Mouse (Mus musculus): ENCODE results near the gene Chn1. TPM values are rescaled to one million over a fixed set of nuclear protein-coding genes. Genes with fewer than 3 reads are reported as not detected.

Chn1 gene
- polyA plus RNA-seq, 1 experiment from 2014 or later = 26.9 TPM

DNA sequence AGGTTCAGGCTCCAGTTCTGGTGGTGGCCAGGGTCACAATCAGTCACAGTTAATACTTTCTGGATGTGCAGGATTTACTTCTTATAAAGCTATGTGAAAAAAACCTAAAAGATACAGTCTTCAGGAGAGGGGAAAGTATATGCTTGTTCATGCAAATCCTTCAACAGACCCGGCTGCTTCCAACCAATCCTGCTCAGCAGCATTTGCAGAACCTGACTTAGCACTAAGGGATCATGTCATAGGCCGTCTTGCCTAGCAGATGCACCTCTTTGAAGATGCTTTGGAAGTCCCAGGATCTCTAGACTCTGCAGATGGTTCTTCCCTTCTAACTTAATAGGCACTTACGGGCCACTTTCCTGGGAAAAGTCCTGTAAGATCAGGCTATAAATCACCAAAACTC is 117.2 kb downstream of the Chn1 start:
- ATAC-seq = no peak
- Histone ChIP-seq H3K4me3 (ENCODE audit: low read depth, low read length) (no peak overlapping the region), H3K9me3 (ENCODE audit: low read length) (no peaks in the 10 kb centered on the region), H3K4me2 (replicated peaks; ENCODE audit: low read depth, low read length) (peak overlapping the region; percentile 8; the same call in 1 of the 2 replicates), H3K36me3 (ENCODE audit: insufficient read depth, low read length) (no peaks in the 10 kb centered on the region), H3K27ac (ENCODE audit: low read length) (peak overlapping the region; percentile 6; the same call in 1 of the 2 replicates), H3K27me3 (replicated peaks; ENCODE audit: insufficient read depth, low read length) (no peaks in the 10 kb centered on the region), H3K9ac (replicated peaks; ENCODE audit: low read depth) (no peak overlapping the region), H3K4me1 (ENCODE audit: insufficient read depth, low read depth, low read length) (no peaks in the 10 kb centered on the region)
- WGBS = 63% methylated on average over 3 of the region's 3 CpGs
- DNase-seq (ENCODE audit: low spot score) = no peak
- no peak for TF ChIP-seq CTCF (IDR thresholded peaks at IDR 0.05)
- no peak for TF ChIP-seq EP300 (IDR thresholded peaks at IDR 0.05)

DNA sequence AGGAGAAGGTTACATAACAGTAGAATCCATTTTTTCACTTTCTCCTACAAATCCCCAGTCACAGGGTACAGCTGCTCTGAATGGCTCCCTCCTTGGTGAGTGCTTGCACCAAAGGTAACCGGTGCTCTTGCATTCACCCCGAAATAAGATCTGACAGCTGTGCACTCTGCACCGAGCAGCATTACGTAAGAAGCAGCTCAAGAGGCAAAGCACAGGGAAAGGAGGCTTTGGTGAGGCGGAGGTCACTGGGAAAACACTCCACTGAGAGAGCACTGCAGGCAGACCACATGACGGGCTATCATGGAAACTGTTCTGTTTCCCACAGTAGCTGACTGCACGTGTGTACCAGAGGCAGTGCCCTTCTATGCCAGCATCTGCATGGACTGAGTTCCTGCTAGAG is 118.0 kb downstream of the Chn1 start:
- Histone ChIP-seq H3K9me3 (ENCODE audit: low read length) (no peaks in the 10 kb centered on the region), H3K4me2 (replicated peaks; ENCODE audit: low read depth, low read length) (peak overlapping the region; percentile 25; the same call in 1 of the 2 replicates), H3K36me3 (ENCODE audit: insufficient read depth, low read length) (no peaks in the 10 kb centered on the region), H3K9ac (replicated peaks; ENCODE audit: low read depth) (no peak overlapping the region), H3K4me3 (ENCODE audit: low read depth, low read length) (no peak overlapping the region), H3K27me3 (replicated peaks; ENCODE audit: insufficient read depth, low read length) (no peaks in the 10 kb centered on the region), H3K4me1 (ENCODE audit: insufficient read depth, low read depth, low read length) (no peaks in the 10 kb centered on the region), H3K27ac (ENCODE audit: low read length) (peak overlapping the region; percentile 6; the same call in 1 of the 2 replicates)
- WGBS = 26% methylated on average over 7 of the region's 7 CpGs
- peak; percentile 86 for ATAC-seq
- no peak for TF ChIP-seq CTCF (IDR thresholded peaks at IDR 0.05)
- peak; percentile 90 for DNase-seq (ENCODE audit: low spot score)

DNA sequence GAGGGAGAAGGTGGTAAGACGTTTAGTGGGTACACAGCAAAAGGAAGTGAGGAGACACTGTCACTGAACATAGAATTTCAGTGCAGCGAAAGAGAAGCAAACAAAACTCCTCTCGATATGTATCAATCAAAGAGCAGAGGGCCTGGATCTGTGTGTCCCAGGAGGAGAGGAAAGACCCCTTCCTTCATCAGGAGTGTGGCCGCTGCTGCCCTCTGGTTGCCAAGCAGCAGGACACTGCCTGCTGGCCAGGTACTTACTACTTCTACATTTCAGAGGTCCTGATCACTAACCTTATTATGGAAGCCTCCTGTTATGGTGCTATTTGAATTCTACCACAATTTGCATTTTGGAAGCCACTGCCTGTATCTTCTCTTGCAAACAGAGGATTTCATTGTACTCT is 119.5 kb downstream of the Chn1 start:
- no peaks in the 10 kb centered on the region for H3K4me1 ChIP-seq (ENCODE audit: insufficient read depth, low read depth, low read length)

DNA sequence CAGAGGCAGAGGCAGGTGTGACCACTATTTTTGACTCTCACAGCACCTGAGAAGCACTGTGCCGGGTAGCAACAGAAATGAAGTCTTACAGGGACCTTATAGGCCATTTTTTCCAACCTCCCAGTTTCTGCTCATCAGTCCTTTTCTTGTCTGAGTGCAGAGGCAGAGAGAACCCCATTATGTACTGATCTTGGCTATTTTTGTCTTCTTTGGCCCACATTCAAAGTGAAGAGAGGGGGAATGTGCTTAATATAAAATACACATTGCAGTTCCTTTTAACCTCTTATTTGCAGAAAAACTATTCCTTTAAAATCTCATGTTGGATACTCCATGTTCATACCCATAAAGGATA is 120.3 kb downstream of the Chn1 start:
- H3K36me3 ChIP-seq (ENCODE audit: insufficient read depth, low read length) = no peaks in the 10 kb centered on the region
- ATAC-seq (no peak), DNase-seq (ENCODE audit: low spot score) (peak; percentile 43)
- H3K9ac ChIP-seq (replicated peaks; ENCODE audit: low read depth) = no peak overlapping the region
- no peaks in the 10 kb centered on the region for H3K9me3 ChIP-seq (ENCODE audit: low read length)
- no peak for TF ChIP-seq EP300 (IDR thresholded peaks at IDR 0.05)
- TF ChIP-seq CTCF (IDR thresholded peaks at IDR 0.05) = no peak
- H3K27me3 ChIP-seq (replicated peaks; ENCODE audit: insufficient read depth, low read length) = no peaks in the 10 kb centered on the region
- peak overlapping the region; percentile 59 for H3K27ac ChIP-seq (ENCODE audit: low read length)
- 22% methylated on average over 1 of the region's 1 CpGs for WGBS
- H3K4me3 ChIP-seq (ENCODE audit: low read depth, low read length) = no peak overlapping the region
- no peak overlapping the region for H3K4me2 ChIP-seq (replicated peaks; ENCODE audit: low read depth, low read length)
- H3K4me1 ChIP-seq (ENCODE audit: insufficient read depth, low read depth, low read length) = no peaks in the 10 kb centered on the region

More for the DNA sequence above, 119.5 kb downstream of the Chn1 start:
- H3K9ac ChIP-seq (replicated peaks; ENCODE audit: low read depth) = no peak overlapping the region
- ATAC-seq (no peak), DNase-seq (ENCODE audit: low spot score) (no peak)
- WGBS = 53% methylated on average over 4 of the region's 4 CpGs
- H3K9me3 ChIP-seq (ENCODE audit: low read length) = no peaks in the 10 kb centered on the region
- H3K4me3 ChIP-seq (ENCODE audit: low read depth, low read length) = no peak overlapping the region
- TF ChIP-seq CTCF (IDR thresholded peaks at IDR 0.05) (0 out of 2 replicates have a peak, but pooled peaks have one; percentile 20), EP300 (IDR thresholded peaks at IDR 0.05) (no peak)
- H3K27ac ChIP-seq (ENCODE audit: low read length) = no peak overlapping the region
- H3K27me3 ChIP-seq (replicated peaks; ENCODE audit: insufficient read depth, low read length) = no peaks in the 10 kb centered on the region
- no peak overlapping the region for H3K4me2 ChIP-seq (replicated peaks; ENCODE audit: low read depth, low read length)
- no peaks in the 10 kb centered on the region for H3K36me3 ChIP-seq (ENCODE audit: insufficient read depth, low read length)

DNA sequence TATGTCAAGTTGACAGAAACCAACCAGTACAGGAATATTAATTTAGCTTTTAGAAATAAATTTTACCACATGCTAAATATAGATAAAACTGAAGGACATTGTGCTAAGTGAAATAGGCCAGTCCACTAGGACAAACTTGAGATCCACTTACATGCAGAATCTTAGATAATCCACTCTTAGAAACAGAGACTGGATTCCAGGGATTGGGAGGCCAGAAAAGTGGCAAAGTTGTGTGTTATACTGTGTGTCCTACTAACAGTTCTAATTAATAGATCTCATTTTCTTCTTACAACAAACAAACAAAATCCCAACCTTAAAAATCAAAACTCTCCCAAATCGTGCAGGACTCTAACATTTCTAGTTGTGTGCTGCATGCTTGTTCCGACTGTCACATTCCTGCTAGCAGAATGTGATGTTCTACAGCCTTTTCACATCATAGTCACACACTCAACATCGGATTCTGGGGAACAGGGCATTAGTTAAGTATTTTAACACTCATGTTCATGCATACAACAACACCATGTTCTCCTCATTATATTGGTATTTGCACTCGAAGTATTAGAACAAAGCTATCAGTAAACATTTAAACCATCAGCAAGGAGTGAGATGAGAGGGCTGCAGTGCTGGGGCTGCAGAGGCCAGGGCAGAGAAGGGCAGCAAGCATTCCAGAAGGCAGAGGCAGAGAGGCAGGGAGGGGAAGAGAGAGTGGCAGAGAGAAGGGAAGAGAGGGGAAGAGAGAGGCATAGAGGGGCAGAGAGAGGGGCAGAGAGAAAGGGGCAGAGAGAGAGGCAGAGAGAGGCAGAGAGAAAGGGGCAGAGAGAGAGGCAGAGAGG is 120.9 kb downstream of the Chn1 start:
- no peak overlapping the region for H3K9ac ChIP-seq (replicated peaks; ENCODE audit: low read depth)
- H3K4me1 ChIP-seq (ENCODE audit: insufficient read depth, low read depth, low read length) = no peaks in the 10 kb centered on the region
- 30% methylated on average over 4 of the region's 4 CpGs for WGBS
- DNase-seq (ENCODE audit: low spot score) (peak; percentile 71), ATAC-seq (peak; percentile 52)
- H3K27me3 ChIP-seq (replicated peaks; ENCODE audit: insufficient read depth, low read length) = no peaks in the 10 kb centered on the region
- H3K9me3 ChIP-seq (ENCODE audit: low read length) = no peaks in the 10 kb centered on the region
- H3K4me2 ChIP-seq (replicated peaks; ENCODE audit: low read depth, low read length) = no peak overlapping the region
- no peak for TF ChIP-seq CTCF (IDR thresholded peaks at IDR 0.05)
- TF ChIP-seq EP300 (IDR thresholded peaks at IDR 0.05) = peak; percentile 56; the same call in 1 of the 2 replicates
- H3K27ac ChIP-seq (ENCODE audit: low read length) = peak overlapping the region; percentile 59
- no peaks in the 10 kb centered on the region for H3K36me3 ChIP-seq (ENCODE audit: insufficient read depth, low read length)
- H3K4me3 ChIP-seq (ENCODE audit: low read depth, low read length) = no peak overlapping the region

DNA sequence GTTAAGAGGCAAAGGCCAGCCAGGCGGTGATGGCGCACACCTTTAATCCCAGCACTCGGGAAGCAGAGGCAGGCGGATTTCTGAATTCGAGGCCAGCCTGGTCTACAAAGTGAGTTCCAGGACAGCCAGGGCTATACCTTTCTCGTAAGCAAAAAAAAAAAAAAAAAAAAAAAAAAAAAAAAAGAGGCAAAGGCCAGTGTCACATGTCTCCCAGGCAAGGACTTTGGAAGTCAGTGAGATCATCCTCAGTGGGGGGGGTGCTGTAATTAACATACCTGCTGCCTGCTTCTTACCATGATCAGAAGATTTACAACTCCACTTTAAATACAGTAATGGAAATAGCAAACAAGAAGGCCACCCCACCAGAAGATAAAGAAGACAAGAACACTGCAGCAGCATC is 137.5 kb downstream of the Chn1 start:
- ATAC-seq (no peak), DNase-seq (ENCODE audit: low spot score) (no peak)
- Histone ChIP-seq H3K4me3 (ENCODE audit: low read depth, low read length) (no peak overlapping the region), H3K9ac (replicated peaks; ENCODE audit: low read depth) (no peak overlapping the region), H3K27ac (ENCODE audit: low read length) (no peak overlapping the region), H3K9me3 (ENCODE audit: low read length) (no peaks in the 10 kb centered on the region), H3K4me1 (ENCODE audit: insufficient read depth, low read depth, low read length) (no peaks in the 10 kb centered on the region), H3K27me3 (replicated peaks; ENCODE audit: insufficient read depth, low read length) (no peaks in the 10 kb centered on the region), H3K36me3 (ENCODE audit: insufficient read depth, low read length) (no peaks in the 10 kb centered on the region), H3K4me2 (replicated peaks; ENCODE audit: low read depth, low read length) (no peak overlapping the region)
- WGBS = 98% methylated on average over 6 of the region's 6 CpGs
- TF ChIP-seq EP300 (IDR thresholded peaks at IDR 0.05) (no peak), CTCF (IDR thresholded peaks at IDR 0.05) (no peak)
